Mouse (Mus musculus) right cerebral cortex, postnatal 4 days (tissue): ENCODE results near the gene Olfr429.
"Not testable (repeated sequence)": the region's sequence is repeated elsewhere in the genome, so short reads cannot be mapped to it uniquely, and the experiment has no call there.

Experiments
- DNase-seq: peaks from one replicate; pipeline ENCODE4 v3.0.0-alpha.2; 2022

Olfr429 gene

DNA sequence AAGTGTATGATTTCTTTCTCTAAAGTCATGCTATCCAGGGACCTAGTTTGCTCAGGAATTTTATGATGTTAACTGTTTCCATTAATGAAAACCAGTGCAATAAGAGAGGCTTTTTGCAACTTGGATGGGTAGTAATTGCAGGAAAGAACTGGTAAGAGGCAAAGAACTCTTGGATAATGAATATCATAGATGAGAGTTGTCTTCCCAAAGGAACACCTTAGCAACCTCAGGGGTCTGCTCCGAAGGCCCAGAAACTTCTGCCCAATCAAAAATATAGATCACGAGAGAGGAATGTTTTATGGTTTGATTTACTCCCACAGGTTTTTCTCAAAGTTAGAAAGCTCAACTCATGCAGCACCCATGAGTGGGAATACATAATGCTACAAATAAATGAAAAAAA lies at the start of gene Olfr429:
Olfr429 (plus strand) TSS at position 301 of the 400 bp plus-strand sequence.
- DNase-seq = no peak

DNA sequence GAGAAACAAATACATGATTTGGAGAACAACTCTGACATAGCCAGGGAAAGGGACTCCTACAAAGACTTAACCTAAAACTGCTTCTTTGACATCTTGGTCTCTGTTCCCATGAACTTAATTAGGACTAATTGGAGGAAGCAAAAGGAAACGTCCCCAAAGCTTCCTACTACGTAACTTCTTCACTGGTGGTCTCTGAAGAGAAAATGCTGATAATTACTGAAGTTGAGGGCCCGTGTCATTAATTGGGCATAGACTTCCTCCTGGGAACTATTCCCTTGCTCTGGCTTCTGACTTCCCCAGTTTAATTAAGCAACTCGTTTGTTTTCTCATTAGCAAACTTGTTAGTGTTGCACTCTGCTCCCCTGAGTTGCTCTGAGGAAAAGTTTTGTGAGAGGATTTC lies 48.3 kb upstream of the Olfr429 start:
- DNase-seq = no peak

DNA sequence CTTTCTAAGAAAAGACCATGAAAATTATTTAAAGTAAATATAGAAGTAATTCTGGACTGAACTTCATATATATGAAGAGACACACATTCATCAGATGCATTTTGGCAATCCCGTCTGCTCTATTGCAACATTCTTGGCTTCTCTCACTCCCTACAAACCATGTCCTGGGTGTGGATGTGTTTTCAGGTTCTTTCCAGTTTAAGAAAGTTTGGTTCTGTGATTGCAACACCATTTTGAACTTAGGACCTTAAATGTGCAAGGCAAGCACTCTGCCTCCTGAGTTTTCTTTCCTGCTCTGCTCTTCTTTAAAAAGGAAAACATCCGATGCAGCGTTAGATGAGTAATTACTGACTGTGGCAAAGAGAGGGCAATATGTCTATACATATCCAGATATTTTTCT lies 45.7 kb upstream of the Olfr429 start:
- DNase-seq = no peak

DNA sequence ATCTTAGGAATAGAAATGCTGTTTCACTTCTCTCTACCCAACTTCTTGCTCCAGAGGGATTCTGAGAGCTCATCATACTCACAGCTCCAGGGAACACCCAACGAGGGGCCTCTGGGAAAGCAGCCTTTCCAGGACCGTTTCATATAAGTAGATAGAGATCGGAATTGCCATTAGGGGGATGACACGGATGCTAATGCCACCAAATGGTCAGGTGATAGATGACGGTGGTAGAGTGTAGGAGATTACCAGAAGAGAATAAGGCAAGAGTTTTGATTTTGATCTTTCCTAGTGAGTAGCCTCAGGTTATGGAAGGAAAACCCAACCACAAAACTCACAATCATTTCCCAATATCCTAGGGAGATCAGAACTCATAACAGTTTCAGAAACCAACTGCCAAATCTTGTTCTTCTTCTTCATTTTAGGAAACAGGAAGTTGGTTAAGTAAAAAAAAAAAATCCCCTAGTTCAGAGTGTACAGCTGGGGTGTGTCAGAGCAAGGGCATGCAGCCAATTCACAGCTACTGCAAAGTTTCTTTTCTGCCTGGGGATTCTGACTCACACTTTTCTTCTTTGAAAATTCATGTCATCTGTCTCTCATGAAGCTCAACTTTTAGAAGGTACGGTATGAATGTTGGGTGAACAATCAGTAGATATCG lies 43.5 kb upstream of the Olfr429 start, which contains the start of gene Olfr433:
Olfr433 (plus strand) TSS at position 183 of the 655 bp plus-strand sequence.
- DNase-seq = no peak

DNA sequence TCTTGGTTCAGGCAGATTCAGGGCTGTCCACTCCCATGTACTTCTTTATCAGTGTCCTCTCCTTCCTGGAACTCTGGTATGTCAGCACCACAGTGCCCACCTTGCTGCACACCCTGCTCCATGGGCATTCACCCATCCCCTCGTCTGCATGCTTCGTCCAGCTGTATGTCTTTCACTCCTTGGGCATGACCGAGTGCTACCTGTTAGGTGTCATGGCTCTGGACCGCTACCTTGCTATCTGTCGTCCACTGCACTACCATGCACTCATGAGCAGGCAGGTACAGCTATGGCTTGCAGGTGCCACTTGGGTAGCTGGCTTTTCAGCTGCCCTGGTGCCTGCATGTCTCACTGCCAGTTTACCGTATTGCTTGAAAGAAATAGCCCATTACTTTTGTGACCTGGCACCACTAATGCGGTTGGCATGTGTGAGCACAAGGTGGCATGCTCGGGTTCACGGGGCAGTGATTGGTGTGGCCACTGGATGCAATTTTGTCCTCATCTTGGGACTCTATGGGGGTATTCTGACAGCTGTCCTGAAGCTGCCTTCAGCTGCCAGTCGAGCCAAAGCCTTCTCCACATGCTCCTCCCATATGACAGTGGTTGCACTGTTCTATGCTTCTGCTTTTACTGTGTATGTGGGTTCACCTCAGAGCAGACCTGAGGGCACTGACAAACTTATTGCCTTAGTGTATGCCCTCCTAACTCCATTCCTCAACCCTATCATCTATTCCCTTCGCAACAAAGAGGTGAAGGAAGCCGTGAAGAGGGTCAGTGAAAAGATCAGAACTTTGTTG lies 41.8 kb upstream of the Olfr429 start:
- not testable (repeated sequence) for DNase-seq

DNA sequence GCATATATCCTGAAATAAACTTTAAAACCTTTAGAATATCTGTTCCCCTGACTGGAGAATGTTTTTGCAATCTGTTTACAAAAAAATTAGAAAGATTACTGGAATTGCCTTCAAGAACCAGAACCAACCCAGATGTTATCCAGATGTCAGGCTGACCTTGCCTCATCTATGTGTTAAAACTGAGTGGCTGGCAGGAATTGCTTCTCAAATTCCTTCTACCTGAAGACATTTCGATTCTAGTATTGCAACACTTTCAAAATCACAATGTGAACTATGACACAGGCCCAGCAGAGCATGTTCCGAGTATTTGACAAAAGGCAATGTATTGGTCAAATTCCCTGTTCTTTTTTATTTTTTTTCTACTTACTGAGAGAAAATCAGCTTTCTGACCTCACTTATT lies 39.7 kb upstream of the Olfr429 start:
- no peak for DNase-seq

DNA sequence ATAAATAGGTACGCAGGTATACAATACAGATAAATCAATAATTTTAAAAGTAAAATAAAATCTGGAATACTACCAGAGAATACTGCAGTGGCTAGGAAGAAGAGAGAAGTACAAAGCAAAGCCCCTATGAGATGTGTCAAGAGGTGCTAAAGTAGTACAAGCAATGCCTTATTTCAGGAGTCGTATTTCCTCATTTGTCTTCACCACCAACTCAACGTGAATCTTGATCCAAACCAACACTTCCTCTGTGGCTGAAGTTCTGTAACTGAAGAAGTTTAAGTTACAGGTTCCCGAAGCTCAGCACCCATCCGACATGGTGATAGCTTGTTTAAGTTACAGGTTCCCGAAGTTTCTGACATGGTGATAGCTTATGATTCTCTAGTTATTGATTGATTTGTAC lies 35.9 kb upstream of the Olfr429 start:
- not testable (repeated sequence) for DNase-seq

DNA sequence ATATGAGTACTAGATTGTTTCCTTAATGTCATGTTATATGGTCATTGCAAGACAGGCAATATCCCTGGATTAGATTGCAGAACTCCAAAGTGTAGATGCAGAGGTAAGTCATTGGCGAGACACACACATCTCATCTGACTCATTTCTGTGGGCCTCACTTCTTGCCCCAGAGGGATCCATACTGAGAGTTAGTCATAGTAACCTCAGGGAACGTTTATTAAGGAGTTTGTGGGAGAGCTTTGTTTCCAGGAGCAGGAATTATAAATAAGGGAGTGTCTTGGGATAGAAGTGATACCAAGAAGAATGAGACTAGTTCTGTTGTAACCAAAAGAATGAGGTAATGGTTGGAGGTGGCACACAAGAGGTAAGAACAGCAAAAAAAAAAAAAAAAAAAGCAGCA lies 35.2 kb upstream of the Olfr429 start, which contains the start of gene Olfr432:
Olfr432 (plus strand) TSS at position 313 of the 400 bp plus-strand sequence.
- no peak for DNase-seq

DNA sequence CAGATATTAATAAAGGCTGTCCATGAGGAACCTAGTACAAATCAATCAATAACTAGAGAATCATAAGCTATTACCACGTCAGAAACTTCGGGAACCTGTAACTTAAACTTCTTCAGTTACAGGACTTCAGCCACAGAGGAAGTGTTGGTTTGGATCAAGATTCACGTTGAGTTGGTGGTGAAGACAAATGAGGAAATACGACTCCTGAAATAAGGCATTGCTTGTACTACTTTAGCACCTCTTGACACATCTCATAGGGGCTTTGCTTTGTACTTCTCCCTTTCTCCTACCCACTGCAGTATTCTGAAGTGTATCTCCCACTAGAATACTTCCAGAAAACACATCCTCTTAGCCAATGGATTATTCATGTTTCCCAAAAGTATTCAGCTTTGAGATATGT lies 34.8 kb upstream of the Olfr429 start:
- DNase-seq = not testable (repeated sequence)

DNA sequence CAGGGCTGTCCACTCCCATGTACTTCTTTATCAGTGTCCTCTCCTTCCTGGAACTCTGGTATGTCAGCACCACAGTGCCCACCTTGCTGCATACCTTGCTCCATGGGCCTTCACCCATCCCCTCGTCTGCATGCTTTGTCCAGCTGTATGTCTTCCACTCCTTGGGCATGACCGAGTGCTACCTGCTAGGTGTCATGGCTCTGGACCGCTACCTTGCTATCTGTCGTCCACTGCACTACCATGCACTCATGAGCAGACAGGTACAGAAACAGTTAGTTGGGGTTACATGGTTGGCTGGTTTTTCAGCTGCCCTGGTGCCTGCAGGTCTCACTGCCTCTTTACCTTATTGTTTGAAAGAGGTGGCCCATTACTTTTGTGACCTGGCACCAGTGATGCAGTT lies 33.6 kb upstream of the Olfr429 start:
- no peak for DNase-seq

DNA sequence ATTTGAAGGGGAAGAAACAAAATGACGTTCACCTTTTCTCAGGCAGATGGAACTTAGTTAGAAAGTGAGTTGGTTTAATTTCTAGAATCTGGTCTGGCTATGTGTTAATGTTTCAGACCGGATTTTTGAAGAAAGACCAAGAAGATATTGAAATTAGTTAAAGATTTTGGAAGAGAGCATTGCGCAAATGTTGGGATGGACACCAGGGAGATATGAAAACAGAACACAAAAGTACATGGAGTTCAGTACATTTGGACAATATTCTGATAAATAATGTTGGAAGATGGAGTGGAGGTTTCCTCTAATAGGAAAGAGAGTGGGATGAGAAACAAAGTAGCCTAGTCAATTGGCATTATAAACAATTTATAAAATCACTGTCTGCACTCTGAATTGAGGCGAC lies 32.6 kb upstream of the Olfr429 start:
- no peak for DNase-seq

DNA sequence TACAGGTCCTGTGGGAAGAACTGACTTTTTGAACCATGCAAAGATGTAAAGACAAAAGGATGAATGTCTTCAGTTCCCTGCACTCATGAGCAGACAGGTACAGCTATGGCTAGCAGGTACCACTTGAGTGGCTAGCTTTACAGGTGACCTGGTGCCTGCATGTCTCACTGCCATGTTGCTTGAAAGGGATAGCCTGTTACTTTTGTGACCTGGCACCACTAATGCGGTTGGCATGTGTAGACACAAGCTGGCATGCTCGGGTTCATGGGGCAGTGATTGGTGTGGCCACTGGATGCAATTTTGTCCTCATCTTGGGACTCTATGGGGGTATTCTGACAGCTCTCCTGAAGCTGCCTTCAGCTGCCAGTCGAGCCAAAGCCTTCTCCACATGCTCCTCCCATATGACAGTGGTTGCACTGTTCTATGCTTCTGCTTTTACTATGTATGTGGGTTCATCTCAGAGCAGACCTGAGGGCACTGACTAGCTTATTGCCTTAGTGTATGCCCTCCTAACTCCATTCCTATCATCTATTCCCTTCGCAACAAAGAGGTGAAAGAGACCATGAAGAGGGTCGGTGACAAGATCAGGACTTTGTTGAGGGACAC lies 32.1 kb upstream of the Olfr429 start:
- DNase-seq = no peak

DNA sequence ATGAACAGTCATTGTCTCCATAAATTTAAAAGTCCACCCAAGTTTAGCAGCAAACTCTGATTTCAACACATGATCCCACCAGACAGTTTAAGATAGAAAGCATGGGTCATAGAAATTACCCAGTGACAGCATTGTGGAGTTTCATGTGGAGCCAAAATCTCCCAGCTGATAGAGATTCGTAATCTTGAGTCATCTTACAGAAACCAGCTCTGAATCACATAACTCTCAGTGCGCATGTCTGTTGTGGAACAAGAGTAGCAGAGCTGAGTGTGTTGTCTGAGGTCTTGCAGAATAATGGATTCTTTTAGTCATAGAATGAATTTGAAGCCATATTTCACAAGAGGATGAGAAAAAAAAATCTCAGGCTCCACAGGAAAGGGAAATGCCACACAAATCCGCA lies 31.1 kb upstream of the Olfr429 start:
- no peak for DNase-seq

DNA sequence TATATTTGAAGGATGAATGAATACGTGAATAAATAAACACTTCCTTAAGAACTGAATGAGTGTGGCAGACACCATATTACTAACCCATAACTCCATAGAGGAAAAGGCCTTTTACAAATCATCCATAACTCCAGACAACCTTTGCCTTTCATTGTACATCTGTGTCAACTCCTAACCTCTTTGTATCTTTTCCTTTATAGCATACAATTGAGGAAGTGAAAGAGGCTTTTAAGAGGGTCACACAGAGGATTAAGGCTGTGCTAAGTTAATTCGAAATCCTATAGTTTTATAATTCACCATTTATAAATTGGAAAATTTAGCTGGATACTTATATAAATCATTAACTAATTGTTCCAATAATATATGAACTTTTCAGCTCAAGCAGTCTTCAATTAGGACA lies 28.9 kb upstream of the Olfr429 start:
- DNase-seq = no peak

DNA sequence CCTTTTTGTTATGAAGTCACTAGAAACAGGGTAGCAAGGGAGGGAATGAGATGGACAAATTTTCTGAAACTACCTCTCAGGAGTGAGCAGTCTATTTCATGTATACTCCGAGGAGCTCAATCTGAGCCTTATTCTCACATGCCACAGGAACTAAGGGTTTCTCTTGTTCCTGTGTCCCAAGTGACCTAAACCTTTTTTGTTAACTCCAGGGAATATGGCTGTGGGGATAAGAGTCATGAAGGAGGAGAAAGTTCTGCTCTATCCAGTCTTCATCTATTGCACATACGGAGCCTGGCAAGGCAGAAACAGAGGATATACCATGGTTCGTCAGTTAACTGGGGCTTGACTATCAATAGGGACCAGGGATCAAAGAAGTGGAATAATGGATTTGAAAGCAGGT lies 17.8 kb upstream of the Olfr429 start, which contains the start of gene Olfr430:
Olfr430 (plus strand) TSS at position 301 of the 400 bp plus-strand sequence.
- no peak for DNase-seq

DNA sequence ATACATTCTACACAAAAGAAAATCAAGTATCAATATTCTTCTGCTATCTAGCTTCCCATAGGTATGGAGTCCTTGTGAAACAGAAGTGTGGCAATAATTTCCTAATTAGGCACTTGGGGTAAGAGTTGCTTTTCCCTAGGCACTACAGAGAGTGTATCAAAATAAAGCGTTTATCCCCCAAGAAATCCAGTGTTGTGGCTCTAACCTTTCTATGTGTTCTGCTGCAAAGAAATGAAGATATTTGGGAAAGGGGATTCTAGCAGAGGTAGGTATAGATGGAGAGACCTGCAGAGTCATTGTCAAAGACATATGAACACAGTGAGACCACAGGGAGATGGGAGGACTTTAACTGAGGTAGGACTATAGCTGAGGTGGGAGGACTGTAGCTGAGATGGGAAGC lies 12.5 kb downstream of the Olfr429 start, which contains the start of gene Olfr427:
Olfr427 (plus strand) TSS at position 301 of the 400 bp plus-strand sequence.
- no peak for DNase-seq

DNA sequence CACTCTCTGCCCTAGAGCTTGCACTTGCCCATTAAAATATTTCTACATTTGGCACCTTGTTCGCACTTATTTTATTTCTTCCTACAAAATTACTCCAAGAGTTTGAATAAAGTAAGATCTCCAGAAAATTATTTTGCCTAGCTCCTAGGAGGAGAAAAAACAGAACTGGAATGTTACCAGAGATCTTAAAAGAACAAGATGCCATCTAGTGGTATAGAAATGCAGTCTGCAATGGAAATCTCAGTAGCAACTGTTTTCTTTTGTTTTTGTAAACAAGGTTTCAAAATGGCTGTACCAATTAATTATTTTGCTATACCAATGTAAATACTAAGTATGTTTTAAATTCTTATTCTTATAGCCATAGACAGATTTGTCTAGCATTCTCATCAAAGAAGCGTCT lies 19.6 kb downstream of the Olfr429 start:
- no peak for DNase-seq

DNA sequence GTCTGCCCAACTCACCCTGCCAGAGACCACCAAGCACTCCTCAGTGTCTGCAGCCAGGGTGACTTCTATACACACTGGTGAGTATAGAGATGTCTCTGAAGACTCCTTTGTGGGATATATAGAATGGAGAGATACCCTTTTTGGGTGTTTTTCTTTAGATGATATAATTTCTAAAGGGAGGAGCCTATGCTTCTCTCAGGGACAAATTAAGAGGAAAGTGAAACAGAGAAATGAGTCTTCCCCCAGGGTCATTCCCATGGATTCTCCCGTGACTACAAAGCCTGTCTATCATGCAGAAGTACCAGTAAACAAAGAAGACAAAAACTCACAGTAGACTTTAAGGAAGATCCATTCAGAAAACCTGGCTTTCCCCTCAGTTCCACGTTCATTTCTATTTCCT lies 36.9 kb downstream of the Olfr429 start, which contains the start of gene Olfr231:
Olfr231 (minus strand) TSS at position 101 of the 400 bp plus-strand sequence.
- DNase-seq = no peak

DNA sequence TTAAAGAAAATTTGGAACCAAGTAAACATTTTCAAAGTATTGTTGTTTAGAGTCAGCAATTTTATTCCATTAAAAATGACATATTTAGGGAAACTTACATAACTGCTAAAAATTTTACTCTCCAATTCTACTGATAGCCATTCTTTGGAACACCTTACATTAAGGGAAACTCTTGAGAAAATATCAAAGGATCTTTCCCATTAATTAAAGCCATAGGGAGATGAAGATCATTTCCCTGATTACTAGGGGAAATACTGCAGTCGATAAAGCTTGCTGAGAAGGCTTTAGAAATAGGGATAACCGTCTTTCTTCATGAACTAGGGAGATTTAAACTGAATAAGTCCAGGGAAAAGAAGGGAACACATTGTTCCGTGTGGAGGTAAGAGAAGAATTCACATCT lies 47.1 kb downstream of the Olfr429 start, which contains the start of gene Olfr424:
Olfr424 (plus strand) TSS at position 301 of the 400 bp plus-strand sequence.
- no peak for DNase-seq

DNA sequence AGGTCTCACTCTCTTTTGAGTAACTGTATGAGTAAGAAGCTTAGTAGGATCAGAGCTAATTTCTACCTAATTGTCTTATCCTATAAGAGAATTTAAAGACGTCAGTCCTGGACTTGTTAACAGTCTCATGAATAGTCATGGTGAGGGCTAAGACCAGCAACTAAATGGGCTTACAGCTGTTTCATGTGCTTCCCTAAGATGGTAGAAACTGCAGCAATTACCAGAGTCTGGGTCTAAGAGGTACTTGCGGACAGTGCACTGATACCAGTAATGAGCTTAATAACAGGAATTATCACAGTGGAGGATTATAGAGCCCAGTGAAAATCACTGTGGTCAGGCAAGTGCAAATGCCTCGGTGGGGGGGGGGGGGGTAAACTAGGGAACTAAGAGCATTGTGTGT lies 47.9 kb downstream of the Olfr429 start:
- DNase-seq = no peak
